Mouse (Mus musculus) megakaryocyte, embryonic 14.5 days (primary cell): ENCODE results near the gene Fbxw11. TPM values are rescaled to one million over a fixed set of nuclear protein-coding genes. Genes with fewer than 3 reads are reported as not detected.

Experiments
- H3K27me3 ChIP-seq: replicated peaks from 2 replicates; pipeline ENCODE3; 2012; ENCODE audit warnings: inconsistent platforms
- H3K36me3 ChIP-seq: replicated peaks from 2 replicates; pipeline ENCODE3; 2012; ENCODE audit warnings: low read length, inconsistent platforms, mixed read lengths
- H3K4me1 ChIP-seq: 2 replicates; pipeline ENCODE4 v1.6.1; 2012; ENCODE audit warnings: inconsistent platforms
- H3K4me3 ChIP-seq: replicated peaks from 2 replicates; pipeline ENCODE3; 2012; ENCODE audit warnings: moderate library complexity, mild to moderate bottlenecking, inconsistent platforms
- H3K9me3 ChIP-seq: 2 replicates; pipeline ENCODE4 v1.6.1; 2012; ENCODE audit warnings: inconsistent platforms
- FLI1 ChIP-seq: IDR thresholded peaks from 2 replicates; pipeline ENCODE4 v1.6.1; 2012; ENCODE audit warnings: low read length, inconsistent platforms, mixed read lengths
- GATA1 ChIP-seq: IDR thresholded peaks from 3 replicates; pipeline ENCODE4 v1.6.1; 2012; ENCODE audit warnings: mixed read lengths, low read length, inconsistent platforms, borderline replicate concordance
- polyA plus RNA-seq: library from polyadenylated mRNA; stranded (reverse); fragments of >175 nt; gene quantifications from 2 replicates; pipeline ENCODE4 v1.2.3, GENCODE M21; 2012; ENCODE audit warnings: low replicate concordance; ENCODE audit not compliant: insufficient read depth

Gene Fbxw11
- polyA plus RNA-seq, 1 experiment = 13.1 TPM

DNA sequence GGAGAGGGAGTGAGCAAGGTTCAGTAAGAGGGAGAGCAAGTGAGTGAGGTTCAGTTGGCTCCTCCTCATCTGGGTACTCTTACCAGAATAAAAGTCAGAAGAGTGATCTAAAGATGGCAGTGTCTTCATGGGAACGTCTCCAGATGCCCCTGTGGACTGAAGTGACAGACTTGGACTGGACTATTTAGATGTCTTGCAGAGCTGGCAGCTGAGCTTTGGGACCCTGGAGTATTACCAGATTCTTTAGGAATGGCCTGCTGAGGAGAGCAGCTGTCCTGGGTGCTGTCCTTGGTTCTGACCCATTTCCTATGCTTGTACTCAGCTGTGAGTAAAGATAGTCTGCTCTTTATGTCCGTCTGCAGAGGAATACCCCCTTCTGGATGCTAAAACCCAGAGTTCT, 75.8 kb downstream of the Fbxw11 start:
- H3K36me3 ChIP-seq = peaks cover 67% of the 10 kb centered on the region
- TF ChIP-seq GATA1 = no peak
- no peak for TF ChIP-seq FLI1
- no peak overlapping the region for H3K4me3 ChIP-seq
- peaks cover 65% of the 10 kb centered on the region for H3K4me1 ChIP-seq
- H3K9me3 ChIP-seq = no peaks in the 10 kb centered on the region
- no peaks in the 10 kb centered on the region for H3K27me3 ChIP-seq

DNA sequence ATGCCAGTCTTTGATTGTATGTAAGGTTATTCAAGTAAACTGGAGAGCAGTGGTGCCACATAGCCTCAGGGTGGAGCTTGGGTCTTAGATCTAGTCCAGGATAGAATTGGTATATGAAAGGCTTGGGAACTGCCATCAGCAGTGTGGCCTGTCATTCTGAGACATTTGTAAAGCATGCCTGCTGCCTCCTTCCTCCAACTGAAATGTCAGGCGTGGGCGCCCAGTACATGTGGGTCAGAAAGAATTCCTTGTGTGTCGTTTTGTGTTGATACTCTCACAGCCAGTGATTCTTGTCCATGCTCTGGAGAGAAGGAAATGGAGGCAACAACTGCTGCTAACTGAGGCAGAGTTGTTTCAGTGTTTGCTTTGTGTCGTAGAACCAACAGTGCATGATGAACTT, 76.5 kb downstream of the Fbxw11 start:
- H3K9me3 ChIP-seq = no peaks in the 10 kb centered on the region
- no peaks in the 10 kb centered on the region for H3K27me3 ChIP-seq
- H3K4me1 ChIP-seq = peaks cover 65% of the 10 kb centered on the region
- TF ChIP-seq FLI1 = no peak
- TF ChIP-seq GATA1 = no peak
- no peak overlapping the region for H3K4me3 ChIP-seq
- peaks cover 67% of the 10 kb centered on the region for H3K36me3 ChIP-seq

DNA sequence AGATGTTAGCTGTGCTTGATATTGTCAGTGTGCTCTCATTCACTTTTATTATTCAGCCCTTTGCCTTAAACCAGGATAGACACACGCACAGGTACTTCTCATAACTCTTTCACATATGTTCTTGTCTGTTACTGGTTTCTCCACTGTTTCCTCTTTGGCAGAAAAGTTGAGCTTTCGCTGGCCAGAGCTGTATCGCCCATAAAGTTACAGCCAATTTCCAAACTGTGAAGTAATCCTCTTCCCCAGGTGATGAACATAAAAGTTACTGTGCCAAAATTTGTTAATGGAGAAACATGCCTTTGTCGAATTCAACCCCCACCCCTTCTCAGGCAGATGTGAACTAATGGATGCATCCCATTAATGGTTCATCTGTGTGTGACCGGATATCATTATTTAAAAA, 80.1 kb downstream of the Fbxw11 start:
- H3K36me3 ChIP-seq = peaks cover 74% of the 10 kb centered on the region
- no peak overlapping the region for H3K4me3 ChIP-seq
- no peaks in the 10 kb centered on the region for H3K27me3 ChIP-seq
- no peak for TF ChIP-seq GATA1
- no peak for TF ChIP-seq FLI1
- H3K4me1 ChIP-seq = peaks cover 63% of the 10 kb centered on the region
- H3K9me3 ChIP-seq = no peaks in the 10 kb centered on the region

DNA sequence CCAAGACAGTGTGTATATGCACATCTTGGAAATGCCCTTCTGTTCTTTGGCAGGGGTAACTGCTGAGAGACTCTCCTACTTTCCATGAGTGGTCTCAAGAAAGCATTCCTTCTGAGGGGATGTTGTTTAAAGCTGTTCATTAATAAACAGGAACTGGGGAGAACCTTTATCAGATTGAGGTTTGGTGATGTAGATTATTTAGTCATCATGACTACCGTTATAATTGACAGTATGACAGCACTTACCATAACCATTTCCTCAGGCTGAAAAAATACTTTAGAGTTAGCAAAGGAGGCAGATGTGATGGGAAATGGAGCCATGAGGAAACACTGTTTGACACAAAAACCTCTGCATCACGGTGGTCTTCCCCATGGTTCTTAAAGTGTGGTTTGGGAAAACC, 80.8 kb downstream of the Fbxw11 start:
- Histone ChIP-seq H3K4me1 (peaks cover 63% of the 10 kb centered on the region), H3K36me3 (peaks cover 80% of the 10 kb centered on the region), H3K4me3 (no peak overlapping the region), H3K27me3 (no peaks in the 10 kb centered on the region), H3K9me3 (no peaks in the 10 kb centered on the region)
- no peak for TF ChIP-seq GATA1
- TF ChIP-seq FLI1 = no peak

DNA sequence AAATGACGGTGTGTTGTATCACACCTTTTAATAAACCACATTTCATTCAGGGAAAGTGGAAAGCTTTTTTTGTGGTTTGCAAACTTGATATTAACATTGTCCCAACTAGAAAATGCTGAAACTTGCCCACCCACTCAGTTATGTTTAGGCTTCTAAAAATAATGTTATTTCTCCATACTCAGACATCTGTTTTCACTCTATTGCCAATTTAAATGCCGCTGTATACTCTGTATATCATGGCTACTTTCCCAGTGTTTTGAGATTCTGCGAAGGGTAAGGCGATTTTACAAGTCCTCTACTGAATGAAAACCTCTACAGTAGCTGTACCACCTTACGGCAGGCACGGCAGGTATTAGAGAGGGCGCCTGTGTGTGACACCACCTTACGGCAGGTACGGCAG, 82.6 kb downstream of the Fbxw11 start:
- Histone ChIP-seq H3K36me3 (peaks cover 85% of the 10 kb centered on the region), H3K27me3 (no peaks in the 10 kb centered on the region), H3K4me1 (peaks cover 54% of the 10 kb centered on the region), H3K4me3 (no peak overlapping the region), H3K9me3 (no peaks in the 10 kb centered on the region)
- TF ChIP-seq FLI1 (no peak), GATA1 (no peak)

DNA sequence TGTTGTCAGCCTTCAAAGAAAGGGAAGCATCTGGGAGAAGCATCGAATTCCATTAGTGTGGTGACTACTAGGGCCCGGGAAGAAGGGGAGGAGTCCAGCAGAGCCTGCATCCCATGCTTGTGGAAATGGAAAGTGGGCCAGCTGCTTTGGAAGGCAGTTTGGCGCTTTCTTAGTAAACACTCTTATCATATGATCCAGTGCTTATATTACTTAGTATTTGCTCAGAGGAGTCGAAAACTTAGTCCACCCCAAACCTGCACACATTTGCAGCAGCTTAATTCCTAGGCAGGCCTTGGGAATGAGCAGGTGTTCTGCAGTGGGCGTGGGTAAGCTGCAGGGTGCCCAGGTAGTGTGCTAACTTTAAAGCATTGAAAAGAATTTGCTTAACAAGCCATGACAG, 89.9 kb downstream of the Fbxw11 start:
- no peaks in the 10 kb centered on the region for H3K9me3 ChIP-seq
- H3K4me3 ChIP-seq = no peak overlapping the region
- peaks cover 95% of the 10 kb centered on the region for H3K36me3 ChIP-seq
- TF ChIP-seq GATA1 (no peak), FLI1 (no peak)
- H3K27me3 ChIP-seq = no peaks in the 10 kb centered on the region
- H3K4me1 ChIP-seq = peaks cover 20% of the 10 kb centered on the region

DNA sequence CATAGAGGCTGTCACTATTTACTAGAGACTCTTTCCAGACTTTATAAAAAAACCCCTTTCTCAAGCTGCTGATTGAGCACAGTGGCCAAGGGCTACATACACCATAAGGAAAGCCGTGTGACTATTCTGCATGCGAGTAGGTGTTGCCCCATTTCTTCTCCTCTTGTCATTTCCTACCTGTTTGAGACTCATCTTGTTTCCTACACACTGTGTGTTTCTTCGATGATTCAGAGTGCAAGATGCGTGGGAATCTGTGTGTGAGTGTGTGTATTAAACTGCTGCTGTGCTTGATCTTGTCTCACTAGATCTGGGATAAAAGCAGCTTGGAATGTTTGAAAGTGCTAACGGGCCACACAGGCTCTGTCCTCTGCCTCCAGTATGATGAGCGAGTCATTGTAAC, 90.7 kb downstream of the Fbxw11 start:
- H3K4me3 ChIP-seq = no peak overlapping the region
- peaks cover 95% of the 10 kb centered on the region for H3K36me3 ChIP-seq
- no peaks in the 10 kb centered on the region for H3K9me3 ChIP-seq
- peaks cover 17% of the 10 kb centered on the region for H3K4me1 ChIP-seq
- no peak for TF ChIP-seq GATA1
- TF ChIP-seq FLI1 = no peak
- no peaks in the 10 kb centered on the region for H3K27me3 ChIP-seq

DNA sequence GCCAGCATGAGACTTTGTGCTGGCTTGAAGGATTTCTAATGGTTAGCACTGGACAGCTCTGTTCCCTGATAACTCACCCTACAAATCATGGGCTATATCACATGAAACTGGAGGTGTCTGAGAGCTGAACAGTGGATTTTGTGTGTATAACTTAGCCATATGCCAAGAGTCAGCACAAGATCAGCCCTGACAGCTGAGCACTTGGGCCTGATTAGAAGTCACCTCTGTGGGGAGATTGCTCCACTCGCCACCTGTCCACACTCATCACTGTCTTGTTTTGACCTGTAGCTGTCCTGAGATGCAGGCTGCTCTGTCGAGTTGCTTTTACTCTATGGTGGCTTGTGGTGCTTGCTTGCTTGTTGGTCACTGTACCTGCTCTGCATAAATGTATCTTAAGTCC, 93.8 kb downstream of the Fbxw11 start:
- TF ChIP-seq GATA1 = no peak
- TF ChIP-seq FLI1 = no peak
- Histone ChIP-seq H3K27me3 (no peaks in the 10 kb centered on the region), H3K4me3 (no peak overlapping the region), H3K9me3 (no peaks in the 10 kb centered on the region), H3K36me3 (peaks cover 98% of the 10 kb centered on the region), H3K4me1 (peaks cover 17% of the 10 kb centered on the region)

DNA sequence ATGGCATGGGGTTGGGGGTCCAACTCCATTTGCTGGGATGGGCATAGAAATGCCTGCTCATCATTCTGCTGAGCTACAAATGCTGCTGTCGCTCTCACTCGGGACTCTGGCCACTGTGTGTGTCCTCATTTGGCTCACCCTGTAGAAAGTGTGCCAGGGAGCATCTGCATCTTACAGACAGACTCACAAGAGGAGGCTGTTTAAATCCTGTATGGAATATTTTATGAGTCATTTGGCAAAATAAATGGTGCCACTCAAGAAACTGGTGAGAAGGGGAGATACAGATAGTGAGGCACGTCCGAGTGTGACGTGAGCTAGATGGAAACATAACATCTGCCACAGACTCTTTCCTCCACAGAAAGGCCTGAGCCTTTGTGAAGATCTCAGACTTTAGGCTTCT, 95.2 kb downstream of the Fbxw11 start:
- Histone ChIP-seq H3K36me3 (peaks cover 97% of the 10 kb centered on the region), H3K4me1 (peaks cover 17% of the 10 kb centered on the region), H3K4me3 (no peak overlapping the region), H3K27me3 (no peaks in the 10 kb centered on the region), H3K9me3 (no peaks in the 10 kb centered on the region)
- TF ChIP-seq FLI1 (no peak), GATA1 (no peak)

DNA sequence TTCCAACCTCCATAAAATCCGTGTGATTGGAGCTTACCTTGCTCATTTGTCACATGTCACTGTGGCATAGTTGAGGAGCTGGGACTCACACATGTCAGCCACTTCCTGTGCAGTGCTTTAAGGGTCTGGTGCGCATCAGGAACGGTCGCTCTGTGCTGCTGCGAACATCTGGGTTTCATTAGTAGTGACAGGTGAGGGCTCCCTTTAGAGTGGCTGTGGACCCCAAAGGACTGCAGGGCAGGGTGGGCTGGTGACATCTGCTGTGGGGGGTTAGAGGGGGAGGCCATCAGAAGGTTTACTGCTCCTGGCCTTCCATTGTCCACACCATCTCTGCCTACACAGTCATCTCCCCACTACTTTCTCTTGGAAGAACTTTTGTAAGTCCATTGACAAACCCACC, 101.4 kb downstream of the Fbxw11 start:
- TF ChIP-seq FLI1 (no peak), GATA1 (no peak)
- peaks cover 11% of the 10 kb centered on the region for H3K4me1 ChIP-seq
- no peaks in the 10 kb centered on the region for H3K9me3 ChIP-seq
- H3K36me3 ChIP-seq = peaks cover 95% of the 10 kb centered on the region
- H3K4me3 ChIP-seq = no peak overlapping the region
- H3K27me3 ChIP-seq = no peaks in the 10 kb centered on the region

DNA sequence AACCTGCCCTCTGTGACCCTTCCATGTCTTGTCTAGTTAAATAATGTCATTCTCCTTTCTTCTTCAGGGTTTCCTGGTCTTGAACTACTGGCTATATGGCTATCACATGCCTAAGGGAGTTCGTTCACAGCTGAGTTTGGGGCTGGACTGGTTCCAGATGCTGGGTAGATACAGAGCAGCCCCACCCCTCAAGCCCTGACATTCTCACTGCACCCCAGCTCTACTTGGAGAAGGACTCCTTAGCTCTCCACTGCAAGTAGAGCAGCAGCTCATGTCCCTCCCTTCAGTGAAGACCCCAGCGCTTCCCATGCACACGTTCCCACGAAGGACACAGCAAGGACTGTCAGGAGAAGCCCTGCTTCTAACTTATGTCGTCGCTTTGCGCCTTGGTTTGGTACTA, 101.9 kb downstream of the Fbxw11 start:
- Histone ChIP-seq H3K4me1 (peaks cover 12% of the 10 kb centered on the region), H3K27me3 (no peaks in the 10 kb centered on the region), H3K9me3 (no peaks in the 10 kb centered on the region), H3K36me3 (peaks cover 91% of the 10 kb centered on the region), H3K4me3 (no peak overlapping the region)
- no peak for TF ChIP-seq FLI1
- no peak for TF ChIP-seq GATA1
